ENCODE assay signal across 26 mouse cellular contexts in the genomic region with DNA sequence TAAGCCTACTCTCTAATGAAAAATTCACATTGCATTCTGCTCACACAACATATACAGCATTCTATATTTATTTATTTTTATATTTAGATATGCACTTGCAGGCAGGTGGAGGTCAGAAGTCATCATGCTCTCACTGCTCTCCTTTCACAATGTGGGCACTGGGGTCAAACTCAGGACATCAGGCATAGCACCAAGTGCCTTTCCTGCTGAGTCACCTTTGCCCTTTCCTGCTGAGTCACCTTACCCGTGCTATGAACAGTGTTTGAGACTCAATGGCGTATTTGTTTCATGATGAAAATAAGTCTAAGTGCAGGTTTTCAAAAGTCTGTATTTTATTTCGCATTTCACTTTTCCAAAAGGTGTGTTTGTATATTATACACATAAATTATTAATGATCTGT. TPM values are rescaled to one million over a fixed set of nuclear protein-coding genes. Genes with fewer than 3 reads are reported as not detected.
A peak's percentile ranks its signal among the peaks of the same experiment; 100 is the strongest.
DNase-seq lines count a peak whose midpoint lies in the region; ATAC-seq and TF ChIP-seq lines count a peak whose summit lies in the region.
"Had no signal": no experiment of that assay in that cellular context is flagged by ENCODE, and none has a peak within 500 bp of the region (broad histone marks: within the 10 kb centered on the region; RNA-seq: fewer than 3 reads in every experiment).

No protein-coding gene starts in this region.

- no peaks in the 10 kb centered on the region for H3K27me3 ChIP-seq in liver, adult 2 months (ENCODE audit: control insufficient read depth, insufficient read depth, low read length)
- H3K27me3 ChIP-seq in liver, embryonic 11.5 days (replicated peaks; ENCODE audit: control insufficient read depth, insufficient read depth, low read length): no peaks in the 10 kb centered on the region
- peaks cover 6% of the 10 kb centered on the region; the same call in 1 of the 2 replicates for H3K27me3 ChIP-seq in G1E (ENCODE audit: insufficient read depth, low read length)
- H3K27me3 ChIP-seq in midbrain, embryonic 13.5 days: peaks cover 39% of the 10 kb centered on the region
- peaks cover 51% of the 10 kb centered on the region for H3K27me3 ChIP-seq in hindbrain, embryonic 13.5 days
- H3K27me3 ChIP-seq: lung, embryonic 15.5 days had no signal

- no peaks in the 10 kb centered on the region for H3K36me3 ChIP-seq in liver, adult 2 months (ENCODE audit: control insufficient read depth, insufficient read depth, low read length)
- H3K36me3 ChIP-seq in liver, embryonic 11.5 days (ENCODE audit: control insufficient read depth, insufficient read depth, low read length): no peaks in the 10 kb centered on the region
- no peaks in the 10 kb centered on the region for H3K36me3 ChIP-seq in G1E (replicated peaks)
- H3K36me3 ChIP-seq in midbrain, embryonic 13.5 days: no peaks in the 10 kb centered on the region
- H3K36me3 ChIP-seq in hindbrain, embryonic 13.5 days: no peaks in the 10 kb centered on the region
- H3K36me3 ChIP-seq: limb, embryonic 12.5 days; lung, embryonic 15.5 days; midbrain, embryonic 12.5 days; neural tube, embryonic 13.5 days had no signal

- H3K9ac ChIP-seq in liver, adult 2 months (ENCODE audit: low read depth, low read length): no peak overlapping the region
- no peak overlapping the region for H3K9ac ChIP-seq in liver, embryonic 11.5 days (ENCODE audit: low read depth, low read length)
- no peak overlapping the region for H3K9ac ChIP-seq in midbrain, embryonic 13.5 days (replicated peaks)
- H3K9ac ChIP-seq in hindbrain, embryonic 13.5 days: no peak overlapping the region
- H3K9ac ChIP-seq: limb, embryonic 12.5 days; lung, embryonic 15.5 days; midbrain, embryonic 12.5 days; neural tube, embryonic 13.5 days had no signal

- H3K27ac ChIP-seq in liver, adult 2 months (replicated peaks; ENCODE audit: insufficient read depth, low read depth, low read length): no peak overlapping the region
- H3K27ac ChIP-seq in liver, embryonic 11.5 days (ENCODE audit: low read depth, low read length): no peak overlapping the region
- no peak overlapping the region for H3K27ac ChIP-seq in midbrain, embryonic 13.5 days
- no peak overlapping the region for H3K27ac ChIP-seq in hindbrain, embryonic 13.5 days
- H3K27ac ChIP-seq: heart, adult 2 months; hindbrain, postnatal 0 days; limb, embryonic 12.5 days; lung, embryonic 15.5 days; midbrain, embryonic 12.5 days; neural tube, embryonic 13.5 days had no signal

- peak; percentile 90 for DNase-seq in liver, adult 2 months (ENCODE audit: extremely low read depth, low read depth, low spot score)
- DNase-seq in liver, embryonic 11.5 days (ENCODE audit: low spot score): no peak
- peak; percentile 13 for DNase-seq in G1E (ENCODE audit: low spot score)
- no peak for DNase-seq in kidney, postnatal 4 days
- DNase-seq: adrenal gland, adult 2 months; cerebellum, adult 11 months; cerebellum, postnatal 14 days; gastrocnemius, postnatal 25 days; heart, adult 2 months; heart, postnatal 4 days; kidney, adult 18-20 months; kidney, postnatal 14 days; lung, postnatal 4 days; thymus, postnatal 36 days had no signal

- no peak overlapping the region for H3K4me3 ChIP-seq in liver, adult 2 months (ENCODE audit: insufficient read depth, low read depth, low read length)
- H3K4me3 ChIP-seq in liver, embryonic 11.5 days (ENCODE audit: low read depth, low read length): no peak overlapping the region
- no peak overlapping the region for H3K4me3 ChIP-seq in G1E (ENCODE audit: low read depth, low read length)
- no peak overlapping the region for H3K4me3 ChIP-seq in midbrain, embryonic 13.5 days (replicated peaks)
- H3K4me3 ChIP-seq in hindbrain, embryonic 13.5 days: no peak overlapping the region
- H3K4me3 ChIP-seq: erythroblast, embryonic 14.5 days; heart, adult 2 months; limb, embryonic 12.5 days; lung, embryonic 15.5 days; midbrain, embryonic 12.5 days; neural tube, embryonic 13.5 days had no signal

- no peak overlapping the region for H3K4me2 ChIP-seq in liver, embryonic 11.5 days
- H3K4me2 ChIP-seq in midbrain, embryonic 13.5 days (replicated peaks): no peak overlapping the region
- no peak overlapping the region for H3K4me2 ChIP-seq in hindbrain, embryonic 13.5 days
- H3K4me2 ChIP-seq: limb, embryonic 12.5 days; lung, embryonic 15.5 days; midbrain, embryonic 12.5 days; neural tube, embryonic 13.5 days had no signal

- no peaks in the 10 kb centered on the region for H3K79me2 ChIP-seq in liver, adult 2 months (ENCODE audit: control insufficient read depth, insufficient read depth, low read length)

- no peaks in the 10 kb centered on the region for H3K9me3 ChIP-seq in liver, embryonic 11.5 days (ENCODE audit: control insufficient read depth, low read length)
- no peaks in the 10 kb centered on the region for H3K9me3 ChIP-seq in G1E (replicated peaks)
- H3K9me3 ChIP-seq in midbrain, embryonic 13.5 days: no peaks in the 10 kb centered on the region
- no peaks in the 10 kb centered on the region for H3K9me3 ChIP-seq in hindbrain, embryonic 13.5 days
- H3K9me3 ChIP-seq: limb, embryonic 12.5 days; lung, embryonic 15.5 days; midbrain, embryonic 12.5 days; neural tube, embryonic 13.5 days had no signal

- peaks cover 13% of the 10 kb centered on the region for H3K4me1 ChIP-seq in liver, adult 2 months (ENCODE audit: control insufficient read depth, insufficient read depth, low read length)
- no peaks in the 10 kb centered on the region; the same call in 1 of the 2 replicates for H3K4me1 ChIP-seq in liver, embryonic 11.5 days (replicated peaks; ENCODE audit: control insufficient read depth, insufficient read depth, low read length)
- H3K4me1 ChIP-seq in G1E (ENCODE audit: insufficient read depth, low read depth, low read length): peaks cover 13% of the 10 kb centered on the region
- H3K4me1 ChIP-seq in midbrain, embryonic 13.5 days (replicated peaks): peaks cover 15% of the 10 kb centered on the region
- H3K4me1 ChIP-seq in hindbrain, embryonic 13.5 days (replicated peaks): peaks cover 8% of the 10 kb centered on the region

- 51% methylated on average over 3 of the region's 3 CpGs for WGBS in liver, adult 2 months
- WGBS in liver, embryonic 11.5 days: 73% methylated on average over 3 of the region's 3 CpGs
- 71% methylated on average over 3 of the region's 3 CpGs for WGBS in midbrain, embryonic 13.5 days
- 72% methylated on average over 3 of the region's 3 CpGs for WGBS in hindbrain, embryonic 13.5 days

- no peak for TF ChIP-seq POLR2A in liver, adult 2 months (IDR thresholded peaks at IDR 0.05; ENCODE audit: extremely low read depth, insufficient read depth, low read length)

- no peak for TF ChIP-seq CTCF in liver, adult 2 months (IDR thresholded peaks at IDR 0.05; ENCODE audit: low read depth, low read length)
- no peak for TF ChIP-seq CTCF in G1E (IDR thresholded peaks at IDR 0.05; ENCODE audit: low read depth, low read length)

- no peak for ATAC-seq in liver, embryonic 11.5 days (replicated peaks; ENCODE audit: low FRiP score)
- ATAC-seq in G1E (ENCODE audit: extremely low read depth, insufficient number of reproducible peaks, low FRiP score, poor library complexity, severe bottlenecking): peak; percentile 70
- ATAC-seq in erythroblast, adult 5-6 weeks (replicated peaks; ENCODE audit: low FRiP score, poor library complexity, severe bottlenecking): peak; percentile 73; the same call in 1 of the 2 replicates
- 0 out of 2 replicates have a peak, but pooled peaks have one; percentile 44 for ATAC-seq in megakaryocyte progenitor cell, adult 5-6 weeks (replicated peaks; ENCODE audit: poor library complexity)
- no peak for ATAC-seq in midbrain, embryonic 13.5 days
- ATAC-seq in hindbrain, embryonic 13.5 days (ENCODE audit: low FRiP score): no peak
- ATAC-seq: forebrain, embryonic 14.5 days; hindbrain, postnatal 0 days had no signal

RNA-seq across cellular contexts. Expression of a gene that starts 9.3 kb away (rescaled TPM):
- 0.18 and 0.20 TPM in 2 replicates for total RNA-seq in liver, adult 2 months (2014; rRNA removed)
- polyA plus RNA-seq in liver, adult 2 months (2012; rRNA removed): 0.06 and 0.12 TPM in 2 replicates
- polyA plus RNA-seq in liver, embryonic 11.5 days (2014; fragmentation: Nextera tagmentation; extraction: Ambion mirVana): 0.10 and 0.22 TPM in 2 replicates
- total RNA-seq in G1E (2014; fragmentation: Nextera tagmentation): not detected in 2 replicates
- total RNA-seq in G1E (2017): 0.05 and 0.06 TPM in 2 replicates
- polyA plus RNA-seq in G1E (2012): not detected in 2 replicates
- total RNA-seq in erythroblast, adult 5-6 weeks (2015; ENCODE audit: low replicate concordance): not detected in 2 replicates
- 0.14 TPM in 1 of 2 replicates, not detected in the other for total RNA-seq in erythroblast, adult 5-6 weeks (2017; ENCODE audit: low replicate concordance)
- 0.05 TPM in 1 of 2 replicates, not detected in the other for total RNA-seq in megakaryocyte progenitor cell, adult 5-6 weeks (2015)
- under 0.01 and 0.07 TPM in 2 replicates for total RNA-seq in megakaryocyte progenitor cell, adult 5-6 weeks (2017)
- 0.07 and 0.10 TPM in 2 replicates for polyA plus RNA-seq in midbrain, embryonic 13.5 days (2015; fragmentation: Nextera tagmentation; extraction: Ambion mirVana)
- 0.13 and 0.36 TPM in 2 replicates for polyA plus RNA-seq in hindbrain, embryonic 13.5 days (2015; fragmentation: Nextera tagmentation; extraction: Ambion mirVana)
- total RNA-seq: heart, adult 2 months had no signal
- polyA plus RNA-seq: adrenal gland, adult 2 months; erythroblast, embryonic 14.5 days; heart, embryonic 14.5 days had no signal

Comparison
In these comparisons a context has a peak if more than half of its experiments do, and no peak if none do; other contexts are left out.
1. DNase-seq: peak in liver, adult 2 months (single experiment) and G1E (single experiment); none in liver, embryonic 11.5 days (single experiment) and kidney, postnatal 4 days (0 of 2).
2. ATAC-seq: peak in G1E (single experiment), erythroblast, adult 5-6 weeks (single experiment) and megakaryocyte progenitor cell, adult 5-6 weeks (single experiment); none in liver, embryonic 11.5 days (single experiment), midbrain, embryonic 13.5 days (single experiment) and hindbrain, embryonic 13.5 days (single experiment).